Mouse (Mus musculus) forebrain, embryonic 16.5 days (tissue): ENCODE data around the gene Muc13. TPM values are rescaled to one million over a fixed set of nuclear protein-coding genes. Genes with fewer than 3 reads are reported as not detected.

Experiments used
- ATAC-seq: fragments of 200-750 bp; cut with Nextera tagmentation; 2 replicates; pipeline ENCODE4 v1.8.0; 2017; ENCODE audit warnings: mild to moderate bottlenecking, moderate library complexity
- H3K27ac ChIP-seq: fragments of 300-500 bp; sonication (generic); 2 replicates; pipeline ENCODE4 v1.5.1; 2014; ENCODE audit warnings: low read length, control low read depth
- H3K27me3 ChIP-seq: fragments of 300-500 bp; sonication (generic); replicated peaks from 2 replicates; pipeline ENCODE4 v1.6.1; 2014; ENCODE audit warnings: low read length; ENCODE audit not compliant: control insufficient read depth, insufficient read depth
- H3K36me3 ChIP-seq: fragments of 300-500 bp; sonication (generic); 2 replicates; pipeline ENCODE4 v1.6.1; 2014; ENCODE audit not compliant: control insufficient read depth, insufficient read depth
- H3K4me1 ChIP-seq: fragments of 300-500 bp; sonication (generic); replicated peaks from 2 replicates; pipeline ENCODE4 v1.6.1; 2014; ENCODE audit warnings: low read length; ENCODE audit not compliant: control insufficient read depth, insufficient read depth
- H3K4me2 ChIP-seq: fragments of 300-500 bp; sonication (generic); 2 replicates; pipeline ENCODE4 v1.6.1; 2014; ENCODE audit warnings: mild to moderate bottlenecking, low read length, control low read depth
- H3K4me3 ChIP-seq: fragments of 300-500 bp; sonication (generic); replicated peaks from 2 replicates; pipeline ENCODE4 v1.5.1; 2014; ENCODE audit warnings: mild to moderate bottlenecking, low read length, control low read depth
- H3K9ac ChIP-seq: fragments of 300-500 bp; sonication (generic); replicated peaks from 2 replicates; pipeline ENCODE4 v1.6.1; 2014; ENCODE audit warnings: low read depth, low read length, control low read depth
- H3K9me3 ChIP-seq: fragments of 300-500 bp; sonication (generic); 2 replicates; pipeline ENCODE4 v1.6.1; 2016; ENCODE audit warnings: low read length; ENCODE audit not compliant: control insufficient read depth
- WGBS: fragments of 180-500 bp; shearing (Covaris S2); extraction: QIAGEN DNeasy Blood & Tissue Kit; methylation state at CpG from one replicate; pipeline ENCODE4 v1.1.7; 2014; 5-methylcytosine and 5-hydroxymethylcytosine counted together
- polyA plus RNA-seq: library from polyadenylated mRNA; unstranded; fragments of >200 nt; fragmentation: Nextera tagmentation; extraction: Ambion mirVana; gene quantifications from 2 replicates; pipeline ENCODE4 v1.2.1, GENCODE M21; 2015

Gene Muc13
- polyA plus RNA-seq, 1 experiment from 2014 or later, result 0.11 TPM

DNA sequence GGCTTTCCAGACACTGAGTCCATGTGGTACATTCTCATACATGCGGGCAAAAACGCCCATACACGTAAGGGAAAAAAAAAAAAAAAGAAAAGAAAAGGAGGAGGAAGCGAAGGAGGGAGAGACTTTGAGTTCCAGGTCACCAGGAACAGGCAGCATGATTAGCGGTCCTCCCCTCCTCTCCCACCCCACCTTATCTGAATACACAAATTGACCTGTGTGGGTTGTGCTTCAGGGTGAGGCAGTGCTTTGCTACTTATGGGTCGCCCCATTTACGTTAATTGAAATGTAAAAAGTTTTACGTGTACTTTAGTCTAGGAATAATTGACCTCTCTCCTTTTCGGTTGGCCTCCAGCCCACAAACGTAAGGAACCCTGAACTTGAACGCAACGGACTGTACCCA, 27.5 kb upstream of the Muc13 start:
- H3K36me3 ChIP-seq, result no peaks in the 10 kb centered on the region
- no peak for ATAC-seq
- 90% methylated on average over 12 of the region's 12 CpGs for WGBS

GRCm38 (mm10) chr16:33766757-33767156, 27.1 kb upstream of the Muc13 start:
- no peak for ATAC-seq
- Histone ChIP-seq H3K4me1 (peaks cover 18% of the 10 kb centered on the region), H3K27ac (no peak overlapping the region), H3K9me3 (no peaks in the 10 kb centered on the region), H3K4me3 (no peak overlapping the region), H3K36me3 (no peaks in the 10 kb centered on the region), H3K4me2 (no peak overlapping the region), H3K27me3 (no peaks in the 10 kb centered on the region), H3K9ac (no peak overlapping the region)
- 77% methylated on average over 15 of the region's 15 CpGs for WGBS

More for the DNA sequence above, 27.5 kb upstream of the Muc13 start:
- H3K9ac ChIP-seq, result no peak overlapping the region
- no peak overlapping the region for H3K4me3 ChIP-seq
- H3K9me3 ChIP-seq, result no peaks in the 10 kb centered on the region
- H3K27ac ChIP-seq, result no peak overlapping the region
- peaks cover 18% of the 10 kb centered on the region for H3K4me1 ChIP-seq
- H3K27me3 ChIP-seq, result no peaks in the 10 kb centered on the region
- no peak overlapping the region for H3K4me2 ChIP-seq

GRCm38 (mm10) chr16:33768491-33769278, 25.2 kb upstream of the Muc13 start:
- no peak overlapping the region for H3K27ac ChIP-seq
- 89% methylated on average over 3 of the region's 3 CpGs for WGBS
- no peak overlapping the region for H3K4me3 ChIP-seq
- no peaks in the 10 kb centered on the region for H3K27me3 ChIP-seq
- no peak overlapping the region for H3K9ac ChIP-seq
- no peaks in the 10 kb centered on the region for H3K36me3 ChIP-seq
- no peak for ATAC-seq
- H3K9me3 ChIP-seq, result no peaks in the 10 kb centered on the region
- no peak overlapping the region for H3K4me2 ChIP-seq
- peaks cover 10% of the 10 kb centered on the region for H3K4me1 ChIP-seq

DNA sequence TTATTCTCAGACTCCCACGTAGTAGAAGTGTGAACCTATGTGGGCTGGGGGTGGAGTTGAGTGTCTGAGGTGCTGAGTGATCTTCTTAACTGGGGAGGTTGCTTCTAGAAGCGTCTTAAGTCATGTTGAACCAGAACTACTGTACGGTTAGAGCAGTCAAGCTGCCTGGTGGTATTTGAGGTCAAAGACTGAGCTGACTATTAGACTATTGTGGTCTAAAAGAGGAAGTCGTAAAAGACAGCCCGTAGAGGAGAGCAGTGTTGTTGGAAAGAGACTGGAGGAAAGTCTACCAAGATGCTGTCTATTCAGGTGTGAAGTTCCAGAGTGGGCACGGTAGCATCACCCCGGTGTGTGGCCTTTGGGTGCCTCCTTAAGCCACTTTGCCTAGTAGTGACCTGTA, 24.0 kb upstream of the Muc13 start:
- H3K9me3 ChIP-seq, result no peaks in the 10 kb centered on the region

GRCm38 (mm10) chr16:33770778-33771454, 22.9 kb upstream of the Muc13 start:
- no peaks in the 10 kb centered on the region for H3K27me3 ChIP-seq
- ATAC-seq, result no peak
- H3K4me1 ChIP-seq, result no peaks in the 10 kb centered on the region
- no peak overlapping the region for H3K4me3 ChIP-seq
- no peak overlapping the region for H3K27ac ChIP-seq
- H3K9me3 ChIP-seq, result no peaks in the 10 kb centered on the region
- no peaks in the 10 kb centered on the region for H3K36me3 ChIP-seq
- H3K9ac ChIP-seq, result no peak overlapping the region
- no peak overlapping the region for H3K4me2 ChIP-seq
- WGBS, result 95% methylated on average over 4 of the region's 4 CpGs

More for the DNA sequence above, 24.0 kb upstream of the Muc13 start:
- 94% methylated on average over 7 of the region's 7 CpGs for WGBS
- H3K4me3 ChIP-seq, result no peak overlapping the region
- H3K9ac ChIP-seq, result no peak overlapping the region
- no peak for ATAC-seq
- H3K4me2 ChIP-seq, result no peak overlapping the region
- H3K4me1 ChIP-seq, result peaks cover under 1% of the 10 kb centered on the region; the same call in 1 of the 2 replicates
- H3K27ac ChIP-seq, result no peak overlapping the region
- H3K27me3 ChIP-seq, result no peaks in the 10 kb centered on the region
- H3K36me3 ChIP-seq, result no peaks in the 10 kb centered on the region

- no peak for ATAC-seq
- WGBS, result 90% methylated on average over 5 of the region's 5 CpGs
Observed at GRCm38 (mm10) chr16:33772809-33773208, 21.0 kb upstream of the Muc13 start.

DNA sequence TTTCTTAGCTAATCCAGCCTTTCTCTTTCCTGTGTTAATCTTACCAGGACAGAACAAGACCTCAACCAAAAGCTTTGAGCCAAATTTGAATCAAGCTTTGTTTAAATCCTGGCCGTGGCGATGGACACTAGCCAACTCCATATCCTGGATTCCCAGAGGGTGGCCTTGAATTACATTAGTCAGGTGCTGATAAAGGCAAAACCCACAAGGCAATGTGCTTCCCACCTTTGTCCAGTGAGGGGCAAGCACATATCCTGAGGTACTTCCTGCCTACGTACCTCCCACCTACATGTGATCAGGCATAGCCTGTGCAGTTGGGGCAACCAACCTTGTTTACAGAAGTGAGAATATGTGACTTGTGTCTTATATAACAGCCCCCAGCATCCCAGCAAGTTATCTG, 18.9 kb upstream of the Muc13 start:
- Histone ChIP-seq H3K27me3 (no peaks in the 10 kb centered on the region), H3K36me3 (no peaks in the 10 kb centered on the region), H3K4me2 (no peak overlapping the region), H3K4me1 (no peaks in the 10 kb centered on the region), H3K9me3 (no peaks in the 10 kb centered on the region), H3K4me3 (no peak overlapping the region), H3K9ac (no peak overlapping the region), H3K27ac (no peak overlapping the region)
- ATAC-seq, result no peak
- WGBS, result 45% methylated on average over 3 of the region's 3 CpGs

More at GRCm38 (mm10) chr16:33772809-33773208, 21.0 kb upstream of the Muc13 start:
- Histone ChIP-seq H3K36me3 (no peaks in the 10 kb centered on the region), H3K4me1 (no peaks in the 10 kb centered on the region), H3K27me3 (no peaks in the 10 kb centered on the region), H3K27ac (no peak overlapping the region), H3K4me3 (no peak overlapping the region), H3K9ac (no peak overlapping the region), H3K4me2 (no peak overlapping the region), H3K9me3 (no peaks in the 10 kb centered on the region)

GRCm38 (mm10) chr16:33775733-33776335, 18.0 kb upstream of the Muc13 start:
- no peak overlapping the region for H3K9ac ChIP-seq
- no peaks in the 10 kb centered on the region for H3K4me1 ChIP-seq
- ATAC-seq, result no peak
- H3K36me3 ChIP-seq, result no peaks in the 10 kb centered on the region
- H3K27ac ChIP-seq, result no peak overlapping the region
- no peak overlapping the region for H3K4me2 ChIP-seq
- no peaks in the 10 kb centered on the region for H3K9me3 ChIP-seq
- WGBS, result 89% methylated on average over 1 of the region's 1 CpGs
- H3K27me3 ChIP-seq, result no peaks in the 10 kb centered on the region
- no peak overlapping the region for H3K4me3 ChIP-seq

GRCm38 (mm10) chr16:33776766-33777529, 16.9 kb upstream of the Muc13 start:
- no peaks in the 10 kb centered on the region for H3K4me1 ChIP-seq
- ATAC-seq, result no peak
- no peak overlapping the region for H3K9ac ChIP-seq
- WGBS, result 82% methylated on average over 7 of the region's 7 CpGs
- no peak overlapping the region for H3K4me3 ChIP-seq
- H3K9me3 ChIP-seq, result no peaks in the 10 kb centered on the region
- no peak overlapping the region for H3K4me2 ChIP-seq
- no peaks in the 10 kb centered on the region for H3K27me3 ChIP-seq
- H3K27ac ChIP-seq, result no peak overlapping the region
- H3K36me3 ChIP-seq, result no peaks in the 10 kb centered on the region
